Mouse (Mus musculus) kidney, adult 2 months (tissue): ENCODE results near the gene Glis1. TPM values are rescaled to one million over a fixed set of nuclear protein-coding genes. Genes with fewer than 3 reads are reported as not detected.

Source experiments
- DNase-seq: peaks from one replicate; pipeline ENCODE4 v3.0.0; 2021
- H3K27ac ChIP-seq: fragments of 200-500 bp; 2 replicates; pipeline ENCODE4 v1.5.1; 2012; ENCODE audit warnings: low read depth, low read length, control low read depth, inconsistent platforms; ENCODE audit not compliant: insufficient read depth
- H3K27me3 ChIP-seq: fragments of 200-500 bp; replicated peaks from 2 replicates; pipeline ENCODE4 v1.6.1; 2012; ENCODE audit warnings: mild to moderate bottlenecking, moderate library complexity, low read length, inconsistent platforms; ENCODE audit not compliant: control insufficient read depth, insufficient read depth
- H3K36me3 ChIP-seq: fragments of 200-500 bp; 2 replicates; pipeline ENCODE4 v1.6.1; 2012; ENCODE audit warnings: mild to moderate bottlenecking, moderate library complexity, low read length, inconsistent platforms; ENCODE audit not compliant: control insufficient read depth, insufficient read depth
- H3K4me1 ChIP-seq: fragments of 200-500 bp; 2 replicates; pipeline ENCODE4 v1.6.1; 2011; ENCODE audit warnings: low read length; ENCODE audit not compliant: control insufficient read depth, insufficient read depth
- H3K4me3 ChIP-seq: fragments of 200-500 bp; 2 replicates; pipeline ENCODE4 v1.5.1; 2011; ENCODE audit warnings: mild to moderate bottlenecking, low read depth, low read length, control low read depth; ENCODE audit not compliant: insufficient read depth
- CTCF ChIP-seq: fragments of 200-500 bp; conservative IDR thresholded peaks from 2 replicates; pipeline ENCODE4 v1.5.1; 2011; ENCODE audit warnings: low read depth, mild to moderate bottlenecking, control low read depth, low read length, moderate library complexity, mixed read lengths; ENCODE audit not compliant: insufficient read depth, insufficient read length
- POLR2A ChIP-seq: fragments of 200-500 bp; IDR thresholded peaks from one replicate; pipeline ENCODE4 v1.6.1; 2011; ENCODE audit warnings: low read depth, low read length, control low read depth
- WGBS: fragments of 180-500 bp; shearing (Covaris S2); methylation state at CpG from one replicate; pipeline ENCODE4 v1.1.7; 2018; 5-methylcytosine and 5-hydroxymethylcytosine counted together
- polyA plus RNA-seq: library from polyadenylated mRNA; depleted of rRNA; stranded (reverse); fragments of >200 nt; gene quantifications from 2 replicates; pipeline ENCODE4 v1.2.3, GENCODE M21; 2012; rRNA removed

Glis1 gene
- polyA plus RNA-seq, 1 experiment = 15.2 TPM

GRCm38 (mm10) chr4:107683006-107683756 is 248.8 kb downstream of the Glis1 start:
- H3K27ac ChIP-seq = no peak overlapping the region
- 91% methylated on average over 37 of the region's 37 CpGs for WGBS
- no peaks in the 10 kb centered on the region for H3K27me3 ChIP-seq
- TF ChIP-seq CTCF = no peak
- H3K36me3 ChIP-seq = no peaks in the 10 kb centered on the region
- no peak overlapping the region for H3K4me3 ChIP-seq
- no peaks in the 10 kb centered on the region for H3K4me1 ChIP-seq
- DNase-seq = no peak

- WGBS = 92% methylated on average over 14 of the region's 14 CpGs
These were observed 249.7 kb downstream of the Glis1 start, which contains the start of gene Dmrtb1 for GRCm38 (mm10) chr4:107684130-107684529. Dmrtb1 (minus strand) TSS chr4:107684230.

More at GRCm38 (mm10) chr4:107684130-107684529, 249.7 kb downstream of the Glis1 start, which contains the start of gene Dmrtb1:
- H3K4me3 ChIP-seq = no peak within 1 kb of the TSS
- no peaks in the 10 kb centered on the region for H3K36me3 ChIP-seq
- H3K27ac ChIP-seq = no peak within 1 kb of the TSS
- TF ChIP-seq CTCF (no peak), POLR2A (no peak)
- no peak for DNase-seq
- no peaks in the 10 kb centered on the region for H3K4me1 ChIP-seq
- H3K27me3 ChIP-seq = no peaks in the 10 kb centered on the region

Other genes with a start within 250 kb of the Glis1 start
- not detected in 2 replicates for gene Ldlrad1, start 225.4 kb upstream of the Glis1 start, polyA plus RNA-seq
- 10.5 and 11.7 TPM in 2 replicates for gene Lrrc42, start 181.1 kb upstream of the Glis1 start, polyA plus RNA-seq
- gene Hspb11, start 181.0 kb upstream of the Glis1 start, polyA plus RNA-seq = 4.2 and 7.1 TPM in 2 replicates
- gene Dio1, start 127.4 kb upstream of the Glis1 start, polyA plus RNA-seq = 70.0 and 72.9 TPM in 2 replicates
- 55.7 and 67.6 TPM in 2 replicates for gene Yipf1, start 120.2 kb upstream of the Glis1 start, polyA plus RNA-seq
- gene Ndc1, start 66.8 kb upstream of the Glis1 start, polyA plus RNA-seq = 11.3 and 16.1 TPM in 2 replicates
- gene Dmrtb1, start 249.6 kb downstream of the Glis1 start, polyA plus RNA-seq = 0.11 and 0.20 TPM in 2 replicates